Mouse (Mus musculus): ENCODE measurements around the gene Abcb6. TPM values are rescaled to one million over a fixed set of nuclear protein-coding genes. Genes with fewer than 3 reads are reported as not detected.
A peak's percentile ranks its signal among the peaks of the same experiment; 100 is the strongest.

Gene Abcb6
- polyA plus RNA-seq, 1 experiment from 2014 or later = 30.8 TPM

GRCm38 (mm10) chr1:75138448-75138847 lies 41.7 kb downstream of the Abcb6 start:
- no peaks in the 10 kb centered on the region for H3K9me3 ChIP-seq
- H3K9ac ChIP-seq = no peak overlapping the region
- 0 out of 2 replicates have a peak, but pooled peaks cover 3% of the 10 kb centered on the region for H3K27me3 ChIP-seq
- WGBS = 96% methylated on average over 2 of the region's 2 CpGs
- peaks cover 19% of the 10 kb centered on the region for H3K4me1 ChIP-seq
- ATAC-seq (ENCODE audit: low FRiP score) = no peak
- H3K4me2 ChIP-seq = no peak overlapping the region
- no peak overlapping the region for H3K27ac ChIP-seq
- no peak overlapping the region for H3K4me3 ChIP-seq (replicated peaks)
- H3K36me3 ChIP-seq (replicated peaks) = peaks cover 40% of the 10 kb centered on the region

GRCm38 (mm10) chr1:75136730-75137129 lies 43.5 kb downstream of the Abcb6 start:
- Histone ChIP-seq H3K36me3 (replicated peaks) (peaks cover 40% of the 10 kb centered on the region), H3K4me3 (replicated peaks) (no peak overlapping the region), H3K4me1 (peaks cover 17% of the 10 kb centered on the region), H3K4me2 (no peak overlapping the region), H3K9ac (no peak overlapping the region), H3K9me3 (no peaks in the 10 kb centered on the region), H3K27ac (no peak overlapping the region), H3K27me3 (peaks cover 8% of the 10 kb centered on the region; the same call in 1 of the 2 replicates)
- WGBS = 90% methylated on average over 3 of the region's 3 CpGs
- no peak for ATAC-seq (ENCODE audit: low FRiP score)

GRCm38 (mm10) chr1:75136293-75136692 lies 43.9 kb downstream of the Abcb6 start:
- no peak overlapping the region for H3K27ac ChIP-seq

GRCm38 (mm10) chr1:75133421-75134207 lies 46.6 kb downstream of the Abcb6 start, which contains the start of gene Slc23a3:
Slc23a3 (minus strand) TSS chr1:75133890.
- no peak within 1 kb of the TSS for H3K27ac ChIP-seq
- H3K9ac ChIP-seq = no peak within 1 kb of the TSS
- H3K36me3 ChIP-seq (replicated peaks) = peaks cover 30% of the 10 kb centered on the region
- peaks cover 12% of the 10 kb centered on the region; the same call in 1 of the 2 replicates for H3K27me3 ChIP-seq
- WGBS = 69% methylated on average over 12 of the region's 12 CpGs
- no peaks in the 10 kb centered on the region for H3K4me1 ChIP-seq
- H3K9me3 ChIP-seq = no peaks in the 10 kb centered on the region
- H3K4me3 ChIP-seq (replicated peaks) = no peak within 1 kb of the TSS
- ATAC-seq (ENCODE audit: low FRiP score) = no peak
- H3K4me2 ChIP-seq = no peak within 1 kb of the TSS

More at GRCm38 (mm10) chr1:75136293-75136692, 43.9 kb downstream of the Abcb6 start:
- Histone ChIP-seq H3K9ac (no peak overlapping the region), H3K4me2 (no peak overlapping the region), H3K4me3 (replicated peaks) (no peak overlapping the region), H3K9me3 (no peaks in the 10 kb centered on the region), H3K27me3 (peaks cover 8% of the 10 kb centered on the region; the same call in 1 of the 2 replicates), H3K36me3 (replicated peaks) (peaks cover 40% of the 10 kb centered on the region), H3K4me1 (peaks cover 16% of the 10 kb centered on the region)
- WGBS = 91% methylated on average over 6 of the region's 6 CpGs
- ATAC-seq (ENCODE audit: low FRiP score) = no peak

GRCm38 (mm10) chr1:75128641-75129040 lies 51.6 kb downstream of the Abcb6 start:
- ATAC-seq (ENCODE audit: low FRiP score) = no peak
- H3K9ac ChIP-seq = no peak overlapping the region
- 79% methylated on average over 3 of the region's 3 CpGs for WGBS
- H3K36me3 ChIP-seq (replicated peaks) = no peaks in the 10 kb centered on the region
- no peak overlapping the region for H3K4me2 ChIP-seq
- no peak overlapping the region for H3K27ac ChIP-seq
- peaks cover 10% of the 10 kb centered on the region; the same call in 1 of the 2 replicates for H3K27me3 ChIP-seq
- peaks cover 12% of the 10 kb centered on the region for H3K4me1 ChIP-seq
- H3K4me3 ChIP-seq (replicated peaks) = no peak overlapping the region
- H3K9me3 ChIP-seq = no peaks in the 10 kb centered on the region

- H3K4me3 ChIP-seq (replicated peaks) = peak overlapping the region; percentile 61
- H3K27me3 ChIP-seq = 0 out of 2 replicates have a peak, but pooled peaks cover 3% of the 10 kb centered on the region
- H3K36me3 ChIP-seq (replicated peaks) = no peaks in the 10 kb centered on the region
- WGBS = 39% methylated on average over 5 of the region's 5 CpGs
- H3K4me2 ChIP-seq = peak overlapping the region; percentile 62
- peak overlapping the region; percentile 95; the same call in 1 of the 2 replicates for H3K27ac ChIP-seq
- no peak for ATAC-seq (ENCODE audit: low FRiP score)
- H3K4me1 ChIP-seq = peaks cover 12% of the 10 kb centered on the region
- H3K9me3 ChIP-seq = no peaks in the 10 kb centered on the region
- peak overlapping the region; percentile 64 for H3K9ac ChIP-seq
Observed at GRCm38 (mm10) chr1:75125418-75125817, 54.8 kb downstream of the Abcb6 start.

GRCm38 (mm10) chr1:75124346-75125321 lies 55.6 kb downstream of the Abcb6 start, which contains the start of gene Nhej1:
Nhej1 (minus strand) TSS chr1:75125200.
- Histone ChIP-seq H3K9ac (peak within 1 kb of the TSS; percentile 64), H3K27me3 (0 out of 2 replicates have a peak, but pooled peaks cover 3% of the 10 kb centered on the region), H3K4me3 (replicated peaks) (peak within 1 kb of the TSS; percentile 61), H3K4me2 (peak within 1 kb of the TSS; percentile 62), H3K4me1 (peaks cover 12% of the 10 kb centered on the region), H3K9me3 (no peaks in the 10 kb centered on the region), H3K36me3 (replicated peaks) (no peaks in the 10 kb centered on the region), H3K27ac (peak within 1 kb of the TSS; percentile 95)
- peak; percentile 97 for ATAC-seq (ENCODE audit: low FRiP score)
- whole genome bisulfite sequencing = 2% methylated on average over 56 of the region's 56 CpGs

- no peak for ATAC-seq (ENCODE audit: low FRiP score)
- 78% methylated on average over 3 of the region's 3 CpGs for WGBS
- H3K4me1 ChIP-seq = peaks cover 12% of the 10 kb centered on the region
- H3K4me3 ChIP-seq (replicated peaks) = no peak overlapping the region
- H3K9me3 ChIP-seq = no peaks in the 10 kb centered on the region
- H3K27me3 ChIP-seq = no peaks in the 10 kb centered on the region
- no peak overlapping the region for H3K27ac ChIP-seq
- H3K4me2 ChIP-seq = no peak overlapping the region
- no peaks in the 10 kb centered on the region for H3K36me3 ChIP-seq (replicated peaks)
- H3K9ac ChIP-seq = no peak overlapping the region
Observed at GRCm38 (mm10) chr1:75122211-75122610, 58.0 kb downstream of the Abcb6 start.

Small RNAs within 50 kb of the gene (microRNA-seq; reads per million reads assigned to microRNA genes)
- not detected for gene Gm27943

Other genes with a start within 250 kb of the Abcb6 start
- gene Cfap65, start 244.8 kb downstream of the Abcb6 start, polyA plus RNA-seq (2016; fragmentation: Nextera tagmentation; extraction: Ambion mirVana) = 0.24 and 0.55 TPM in 2 replicates
- 0.19 TPM in 1 of 2 replicates, not detected in the other for gene Ihh, start 228.7 kb downstream of the Abcb6 start, polyA plus RNA-seq (2016; fragmentation: Nextera tagmentation; extraction: Ambion mirVana)
- gene Nhej1, start 55.2 kb downstream of the Abcb6 start, polyA plus RNA-seq (2016; fragmentation: Nextera tagmentation; extraction: Ambion mirVana) = 10.1 and 10.9 TPM in 2 replicates
- not detected in 2 replicates for gene Slc23a3, start 46.5 kb downstream of the Abcb6 start, polyA plus RNA-seq (2016; fragmentation: Nextera tagmentation; extraction: Ambion mirVana)
- gene Cnppd1, start 37.7 kb downstream of the Abcb6 start, polyA plus RNA-seq (2016; fragmentation: Nextera tagmentation; extraction: Ambion mirVana) = 48.1 and 50.5 TPM in 2 replicates
- gene Retreg2, start 37.6 kb downstream of the Abcb6 start, polyA plus RNA-seq (2016; fragmentation: Nextera tagmentation; extraction: Ambion mirVana) = 63.5 and 70.6 TPM in 2 replicates
- 30.4 and 32.8 TPM in 2 replicates for gene Zfand2b, start 11.7 kb downstream of the Abcb6 start, polyA plus RNA-seq (2016; fragmentation: Nextera tagmentation; extraction: Ambion mirVana)
- 21.5 and 23.4 TPM in 2 replicates for gene Ankzf1, start 11.8 kb upstream of the Abcb6 start, polyA plus RNA-seq (2016; fragmentation: Nextera tagmentation; extraction: Ambion mirVana)
- 29.1 and 29.9 TPM in 2 replicates for gene Atg9a, start 11.8 kb upstream of the Abcb6 start, polyA plus RNA-seq (2016; fragmentation: Nextera tagmentation; extraction: Ambion mirVana)
- gene Glb1l, start 30.4 kb upstream of the Abcb6 start, polyA plus RNA-seq (2016; fragmentation: Nextera tagmentation; extraction: Ambion mirVana) = 22.6 and 22.7 TPM in 2 replicates
- gene Stk16, start 30.4 kb upstream of the Abcb6 start, polyA plus RNA-seq (2016; fragmentation: Nextera tagmentation; extraction: Ambion mirVana) = 122 and 132 TPM in 2 replicates
- gene Tuba4a, start 39.5 kb upstream of the Abcb6 start, polyA plus RNA-seq (2016; fragmentation: Nextera tagmentation; extraction: Ambion mirVana) = 8.1 and 9.1 TPM in 2 replicates
- not detected in 2 replicates for gene A630095N17Rik, start 51.7 kb upstream of the Abcb6 start, polyA plus RNA-seq (2016; fragmentation: Nextera tagmentation; extraction: Ambion mirVana)
- gene Dnajb2, start 56.0 kb upstream of the Abcb6 start, polyA plus RNA-seq (2016; fragmentation: Nextera tagmentation; extraction: Ambion mirVana) = 38.1 and 41.5 TPM in 2 replicates
- gene Ptprn, start 84.1 kb upstream of the Abcb6 start, polyA plus RNA-seq (2016; fragmentation: Nextera tagmentation; extraction: Ambion mirVana) = 6.8 and 7.5 TPM in 2 replicates
- 29.2 and 32.8 TPM in 2 replicates for gene Resp18, start 98.0 kb upstream of the Abcb6 start, polyA plus RNA-seq (2016; fragmentation: Nextera tagmentation; extraction: Ambion mirVana)
- gene Dnpep, start 137.6 kb upstream of the Abcb6 start, polyA plus RNA-seq (2016; fragmentation: Nextera tagmentation; extraction: Ambion mirVana) = 137 and 140 TPM in 2 replicates
- gene Des, start 179.9 kb upstream of the Abcb6 start, polyA plus RNA-seq (2016; fragmentation: Nextera tagmentation; extraction: Ambion mirVana) = 0.74 and 0.78 TPM in 2 replicates
- gene Speg, start 194.9 kb upstream of the Abcb6 start, polyA plus RNA-seq (2016; fragmentation: Nextera tagmentation; extraction: Ambion mirVana) = 10.0 and 11.3 TPM in 2 replicates

Measured in forebrain, embryonic 12.5 days (tissue).